Mouse (Mus musculus) right cerebral cortex, adult 2 months (tissue): ENCODE data around the gene Tcea2.

Experiments used
- DNase-seq, 2 experiments: peaks; one replicate each; pipeline ENCODE4 v3.0.0; 2021 to 2022; ENCODE audit warnings: low spot score in 2 of 2

The Tcea2 gene

GRCm38 (mm10) chr2:181679951-181680715 lies at the start of gene Tcea2:
Gene Tcea2, plus strand, starts transcription at chr2:181680310.
- peak; percentile 71 to 78 for DNase-seq

GRCm38 (mm10) chr2:181632624-181633023 lies 47.5 kb upstream of the Tcea2 start:
- DNase-seq, result no peak

- DNase-seq, result no peak
Measured at GRCm38 (mm10) chr2:181635865-181636264, 44.2 kb upstream of the Tcea2 start.

GRCm38 (mm10) chr2:181644361-181644760 lies 35.7 kb upstream of the Tcea2 start:
- peak; percentile 28 to 35 for DNase-seq

GRCm38 (mm10) chr2:181645666-181646065 lies 34.4 kb upstream of the Tcea2 start:
- DNase-seq, result no peak

- DNase-seq, result no peak
Measured at GRCm38 (mm10) chr2:181646626-181647472, 33.3 kb upstream of the Tcea2 start.

- DNase-seq, result no peak
Measured at GRCm38 (mm10) chr2:181648926-181649325, 31.2 kb upstream of the Tcea2 start.

- no peak for DNase-seq
Measured at GRCm38 (mm10) chr2:181653065-181653464, 27.0 kb upstream of the Tcea2 start.

GRCm38 (mm10) chr2:181653523-181653922 lies 26.6 kb upstream of the Tcea2 start:
- DNase-seq, result no peak

GRCm38 (mm10) chr2:181656734-181657133 lies 23.4 kb upstream of the Tcea2 start, which contains the start of gene Gm29797:
Gene Gm29797, plus strand, starts transcription at chr2:181657034.
- DNase-seq, result no peak

- DNase-seq, result no peak
Measured at GRCm38 (mm10) chr2:181657441-181657840, 22.7 kb upstream of the Tcea2 start.

- no peak for DNase-seq
Measured at GRCm38 (mm10) chr2:181658528-181658927, 21.6 kb upstream of the Tcea2 start.

GRCm38 (mm10) chr2:181658930-181659555 lies 21.1 kb upstream of the Tcea2 start:
- DNase-seq, result peak; percentile 59 to 77

GRCm38 (mm10) chr2:181659609-181660055 lies 20.5 kb upstream of the Tcea2 start:
- peak; percentile 77 to 85 for DNase-seq

- no peak for DNase-seq
Measured at GRCm38 (mm10) chr2:181662620-181663297, 17.4 kb upstream of the Tcea2 start.

- no peak for DNase-seq
Measured at GRCm38 (mm10) chr2:181663298-181663630, 16.8 kb upstream of the Tcea2 start.

- no peak for DNase-seq
Measured at GRCm38 (mm10) chr2:181670285-181670912, 9.7 kb upstream of the Tcea2 start.

GRCm38 (mm10) chr2:181670913-181671311 lies 9.2 kb upstream of the Tcea2 start:
- no peak for DNase-seq

- DNase-seq, result no peak
Measured at GRCm38 (mm10) chr2:181671326-181671725, 8.8 kb upstream of the Tcea2 start, which contains the start of gene Sox18. Gene Sox18, minus strand, starts transcription at chr2:181671640.

GRCm38 (mm10) chr2:181671984-181672383 lies 8.1 kb upstream of the Tcea2 start:
- no peak for DNase-seq

- no peak for DNase-seq
Measured at GRCm38 (mm10) chr2:181673501-181673900, 6.6 kb upstream of the Tcea2 start.
